In genomic region chr7:135376932-135377331, GRCm38 (mm10) we compare ENCODE assay signal across 10 mouse cellular contexts. TPM values are rescaled to one million over a fixed set of nuclear protein-coding genes. Genes with fewer than 3 reads are reported as not detected.
DNase-seq lines count a peak whose midpoint lies in the region; ATAC-seq lines count a peak whose summit lies in the region.
"Had no signal": no experiment of that assay in that cellular context is flagged by ENCODE, and none has a peak within 500 bp of the region (broad histone marks: within the 10 kb centered on the region; RNA-seq: fewer than 3 reads in every experiment).

No protein-coding gene starts in this region.

- H3K36me3 ChIP-seq in heart, embryonic 10.5 days, result no peaks in the 10 kb centered on the region
- H3K36me3 ChIP-seq in liver, embryonic 13.5 days, result no peaks in the 10 kb centered on the region

- H3K9ac ChIP-seq in liver, embryonic 13.5 days, result no peak overlapping the region

- no peak overlapping the region for H3K4me3 ChIP-seq in heart, embryonic 10.5 days
- no peak overlapping the region for H3K4me3 ChIP-seq in liver, embryonic 13.5 days (replicated peaks)

- no peak overlapping the region for H3K27ac ChIP-seq in heart, embryonic 10.5 days
- no peak overlapping the region for H3K27ac ChIP-seq in liver, embryonic 13.5 days

- no peaks in the 10 kb centered on the region for H3K9me3 ChIP-seq in heart, embryonic 10.5 days
- no peaks in the 10 kb centered on the region for H3K9me3 ChIP-seq in liver, embryonic 13.5 days (replicated peaks)

- peak; percentile 73 for DNase-seq in heart, embryonic 10.5 days (ENCODE audit: low spot score)
- DNase-seq in heart, adult 8-10 months (ENCODE audit: low spot score), result no peak
- peak; percentile 34 to 35 for DNase-seq in B cell, adult 2 months
- DNase-seq in adrenal gland, adult 8-10 months, result peak; percentile 4
- no peak for DNase-seq in liver, embryonic 13.5 days
- DNase-seq in frontal cortex, postnatal 36 days (ENCODE audit: low spot score in 2 of 2), result no peak
- DNase-seq in right cerebral cortex, postnatal 25 days, result no peak
- no peak for DNase-seq in left cerebral cortex, postnatal 14 days (ENCODE audit: low spot score in 2 of 2)

- 0 out of 2 replicates have a peak, but pooled peaks have one; percentile 39 for ATAC-seq in liver, embryonic 13.5 days (ENCODE audit: low read depth)

- no peak overlapping the region for H3K4me2 ChIP-seq in liver, embryonic 13.5 days

- H3K27me3 ChIP-seq in heart, embryonic 10.5 days (ENCODE audit: insufficient read depth, poor library complexity, severe bottlenecking), result 0 out of 2 replicates have a peak, but pooled peaks cover 4% of the 10 kb centered on the region
- H3K27me3 ChIP-seq in liver, embryonic 13.5 days, result no peaks in the 10 kb centered on the region

- no peaks in the 10 kb centered on the region for H3K4me1 ChIP-seq in heart, embryonic 10.5 days
- H3K4me1 ChIP-seq in liver, embryonic 13.5 days (replicated peaks), result no peaks in the 10 kb centered on the region

- 60% methylated on average over 5 of the region's 5 CpGs for WGBS in heart, embryonic 10.5 days
- WGBS in liver, embryonic 13.5 days (ENCODE audit: insufficient replicate concordance), result 45% methylated on average over 5 of the region's 5 CpGs

- intact Hi-C loops in left cerebral cortex, postnatal 14 days (cut with DNase I), result no loop called here

RNA-seq across cellular contexts. Expression of gene Foxi2, which starts 33.2 kb away (rescaled TPM):
- polyA plus RNA-seq in heart, embryonic 10.5 days (2016; fragmentation: Nextera tagmentation; extraction: Ambion mirVana), result 0.83 and 2.0 TPM in 2 replicates
- not detected for total RNA-seq in heart, adult 8-10 months (2022)
- not detected for total RNA-seq in adrenal gland, adult 8-10 months (2022)
- polyA plus RNA-seq in liver, embryonic 13.5 days (2015; fragmentation: Nextera tagmentation; extraction: Ambion mirVana), result not detected in 2 replicates
- not detected for total RNA-seq in left cerebral cortex, postnatal 14 days (2021)
- total RNA-seq: gastrocnemius, adult 18-20 months; layer of hippocampus, postnatal 25 days had no signal

Comparison
In these comparisons a context has a peak if more than half of its experiments do, and no peak if none do; other contexts are left out.
1. DNase-seq: peak in heart, embryonic 10.5 days (single experiment), B cell, adult 2 months (2 of 2) and adrenal gland, adult 8-10 months (single experiment); none in heart, adult 8-10 months (single experiment), liver, embryonic 13.5 days (single experiment), frontal cortex, postnatal 36 days (0 of 2), right cerebral cortex, postnatal 25 days (single experiment) and left cerebral cortex, postnatal 14 days (0 of 2).